Mouse (Mus musculus): ENCODE measurements at regions not wholly inside any gene's neighbourhood (a gene's known extent, or its start where the extent isn't known, plus 50 kb on each side); places are given as distances from the start of the nearest gene placed in this dataset.

DNA sequence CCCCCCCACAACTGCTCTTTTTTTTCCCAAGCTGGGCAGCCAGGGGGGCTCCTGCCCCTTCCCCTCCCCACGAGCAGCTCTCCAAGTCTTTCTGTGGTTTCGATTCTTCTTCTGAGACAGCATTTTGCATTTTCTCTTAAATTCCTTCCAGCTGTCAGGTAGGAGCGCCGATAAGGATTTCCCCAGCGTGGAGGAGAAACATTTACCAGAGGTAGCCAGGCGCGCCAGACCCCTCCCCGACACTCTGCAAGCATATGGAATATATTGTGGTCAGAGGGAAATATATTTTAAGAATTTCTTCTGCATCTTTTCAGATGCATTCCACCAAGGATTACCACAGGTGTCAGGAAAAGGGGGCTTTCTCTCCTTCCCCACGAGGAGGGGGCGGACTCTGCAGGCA, 111.9 kb downstream of the Tbx5 start:
- 71% methylated on average over 10 of the region's 10 CpGs for WGBS
- H3K4me1 ChIP-seq (replicated peaks): no peaks in the 10 kb centered on the region
- no peak for ATAC-seq (ENCODE audit: low FRiP score, low read depth)
- no peaks in the 10 kb centered on the region for H3K9me3 ChIP-seq
- H3K4me2 ChIP-seq: no peak overlapping the region
- no peak overlapping the region for H3K4me3 ChIP-seq
- no peaks in the 10 kb centered on the region for H3K36me3 ChIP-seq
- no peak overlapping the region for H3K9ac ChIP-seq
- no peak overlapping the region for H3K27ac ChIP-seq (replicated peaks)
- no peaks in the 10 kb centered on the region for H3K27me3 ChIP-seq

DNA sequence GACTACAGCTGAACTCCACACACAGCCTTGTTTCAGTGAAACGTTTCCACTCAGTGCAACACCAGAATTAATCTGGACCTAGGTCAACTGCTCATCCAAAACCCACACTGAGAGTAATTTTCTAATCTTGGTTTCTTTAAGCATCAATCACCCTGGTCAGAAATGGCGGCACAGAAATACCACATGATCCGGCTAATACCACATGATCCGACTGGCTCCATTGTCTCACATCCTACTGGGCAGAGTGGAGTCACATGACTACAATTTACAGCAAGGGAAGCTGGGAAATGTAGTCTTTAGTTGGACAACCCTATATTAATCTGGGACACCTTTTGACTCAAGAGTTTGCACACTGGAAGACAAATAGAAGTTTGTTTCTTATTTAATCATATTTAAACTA, 115.9 kb downstream of the Tbx5 start:
- H3K4me3 ChIP-seq: no peak overlapping the region
- no peaks in the 10 kb centered on the region for H3K4me1 ChIP-seq (replicated peaks)
- no peaks in the 10 kb centered on the region for H3K27me3 ChIP-seq
- H3K9me3 ChIP-seq: no peaks in the 10 kb centered on the region
- no peaks in the 10 kb centered on the region for H3K36me3 ChIP-seq
- H3K4me2 ChIP-seq: no peak overlapping the region
- no peak overlapping the region for H3K9ac ChIP-seq
- H3K27ac ChIP-seq (replicated peaks): no peak overlapping the region
- ATAC-seq (ENCODE audit: low FRiP score, low read depth): peak; percentile 81; the same call in 1 of the 2 replicates
- WGBS: 75% methylated on average over 4 of the region's 4 CpGs

DNA sequence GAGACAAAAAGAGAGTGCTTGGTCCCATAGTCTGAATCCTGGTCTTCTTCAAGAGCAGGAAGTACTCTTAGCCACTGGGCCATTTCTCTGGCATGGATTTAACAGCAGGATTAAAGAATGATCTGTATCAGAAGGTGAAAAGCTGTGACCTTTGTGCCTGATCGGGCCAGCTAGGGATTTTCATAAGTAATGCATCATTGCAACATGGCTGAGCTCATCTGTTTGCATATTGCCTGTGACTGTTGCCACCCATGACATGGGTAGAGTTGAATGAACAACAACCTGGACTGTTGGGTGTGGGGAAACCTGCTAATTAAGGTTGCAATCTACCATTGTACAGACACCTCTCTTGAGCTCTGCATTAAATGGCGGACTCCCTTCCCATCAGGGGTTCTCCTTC, 119.6 kb downstream of the Tbx5 start:
- no peak overlapping the region for H3K4me2 ChIP-seq
- no peak overlapping the region for H3K27ac ChIP-seq (replicated peaks)
- no peak overlapping the region for H3K4me3 ChIP-seq
- H3K27me3 ChIP-seq: no peaks in the 10 kb centered on the region
- H3K9ac ChIP-seq: no peak overlapping the region
- no peaks in the 10 kb centered on the region for H3K36me3 ChIP-seq
- ATAC-seq (ENCODE audit: low FRiP score, low read depth): no peak
- H3K9me3 ChIP-seq: no peaks in the 10 kb centered on the region
- 88% methylated on average over 2 of the region's 2 CpGs for WGBS
- no peaks in the 10 kb centered on the region for H3K4me1 ChIP-seq (replicated peaks)

DNA sequence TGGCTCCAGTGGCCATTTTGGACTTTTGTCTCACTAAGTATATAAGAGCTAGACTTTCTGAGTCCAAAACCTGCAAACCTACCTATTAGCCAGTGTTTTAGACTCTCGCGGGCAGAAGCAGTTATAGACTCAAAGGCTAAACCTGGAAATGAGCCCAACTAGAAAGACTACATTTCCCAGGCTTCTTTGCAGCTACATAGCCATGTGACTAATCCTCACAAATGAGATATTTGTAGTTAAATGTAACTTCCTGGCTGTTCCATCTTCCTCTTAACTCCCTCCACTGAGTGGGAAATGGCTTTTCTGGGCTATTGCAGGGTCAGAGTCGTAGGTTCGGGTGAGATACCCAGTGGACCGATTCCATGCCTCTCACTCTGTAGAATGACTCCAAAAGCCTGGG, 120.7 kb downstream of the Tbx5 start:
- ATAC-seq (ENCODE audit: low FRiP score, low read depth): no peak
- 90% methylated on average over 5 of the region's 5 CpGs for whole genome bisulfite sequencing

DNA sequence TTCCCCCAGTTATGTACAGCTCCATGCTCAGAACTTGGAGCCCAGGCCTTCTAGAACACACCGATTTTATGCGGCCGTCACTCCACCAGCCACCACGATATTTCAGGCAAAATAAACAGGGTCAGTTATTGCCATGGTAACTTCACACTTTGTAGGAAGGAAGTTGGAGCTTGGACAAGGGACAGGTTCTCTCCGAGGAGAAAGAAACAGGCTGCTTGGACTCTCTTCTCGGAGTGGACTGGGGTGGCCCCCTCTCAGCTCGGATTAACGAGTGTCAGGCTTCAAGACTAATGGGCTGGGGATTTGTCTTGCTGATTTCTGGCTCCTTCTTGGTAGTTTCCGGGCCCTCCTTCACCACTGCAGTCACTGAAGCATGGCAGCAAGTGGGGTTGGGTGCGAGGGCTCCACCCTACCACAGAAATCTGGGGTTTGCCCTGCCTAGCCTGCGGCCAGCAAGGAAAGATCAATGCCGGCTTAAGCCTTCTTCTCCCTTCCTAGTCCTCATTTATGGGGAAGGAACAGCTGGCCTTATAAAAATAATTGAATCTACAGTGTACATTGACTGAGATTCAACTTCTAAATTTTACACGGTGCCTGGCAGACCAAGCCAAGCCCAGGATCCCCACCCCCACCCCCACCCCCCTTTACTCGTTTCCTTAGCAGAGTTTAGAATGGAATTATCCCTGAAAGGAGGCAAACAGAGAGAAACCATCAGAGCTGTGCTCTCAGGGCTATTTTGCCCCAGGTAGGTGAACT, 121.5 kb downstream of the Tbx5 start:
- Histone ChIP-seq H3K27ac (replicated peaks) (no peak overlapping the region), H3K9me3 (no peaks in the 10 kb centered on the region), H3K27me3 (no peaks in the 10 kb centered on the region), H3K4me3 (no peak overlapping the region), H3K4me2 (no peak overlapping the region), H3K4me1 (replicated peaks) (no peaks in the 10 kb centered on the region), H3K9ac (no peak overlapping the region), H3K36me3 (no peaks in the 10 kb centered on the region)
- ATAC-seq (ENCODE audit: low FRiP score, low read depth): no peak; the same call in 1 of the 2 replicates
- 67% methylated on average over 14 of the region's 14 CpGs for WGBS

More for the DNA sequence above, 120.7 kb downstream of the Tbx5 start:
- Histone ChIP-seq H3K27me3 (no peaks in the 10 kb centered on the region), H3K27ac (replicated peaks) (no peak overlapping the region), H3K9me3 (no peaks in the 10 kb centered on the region), H3K36me3 (no peaks in the 10 kb centered on the region), H3K4me3 (no peak overlapping the region), H3K9ac (no peak overlapping the region), H3K4me2 (no peak overlapping the region), H3K4me1 (replicated peaks) (no peaks in the 10 kb centered on the region)

DNA sequence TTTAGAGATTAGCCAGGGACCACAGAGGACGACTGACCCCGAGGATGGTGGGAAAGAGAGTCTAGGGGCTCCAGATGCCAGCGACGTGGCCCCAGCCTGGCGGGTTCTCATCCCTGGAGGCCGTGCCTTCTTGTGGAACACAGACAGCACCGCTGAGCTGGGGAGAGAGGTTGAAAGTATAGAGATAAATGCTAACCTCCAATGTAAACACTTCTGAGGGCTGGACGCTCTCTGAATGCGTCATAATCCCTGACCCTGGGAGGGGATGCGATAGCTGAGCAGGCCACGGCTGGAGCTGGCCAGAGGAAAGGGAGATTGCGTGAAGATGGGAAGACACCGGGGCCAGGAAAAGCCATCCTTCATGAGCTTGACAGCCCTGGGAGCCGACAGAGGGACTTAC, 126.5 kb downstream of the Tbx5 start:
- H3K4me2 ChIP-seq: no peak overlapping the region
- H3K4me3 ChIP-seq: no peak overlapping the region
- no peaks in the 10 kb centered on the region for H3K27me3 ChIP-seq
- no peaks in the 10 kb centered on the region for H3K4me1 ChIP-seq (replicated peaks)
- H3K36me3 ChIP-seq: no peaks in the 10 kb centered on the region
- H3K9ac ChIP-seq: no peak overlapping the region
- 37% methylated on average over 14 of the region's 14 CpGs for WGBS
- ATAC-seq (ENCODE audit: low FRiP score, low read depth): no peak
- no peak overlapping the region for H3K27ac ChIP-seq (replicated peaks)
- no peaks in the 10 kb centered on the region for H3K9me3 ChIP-seq

DNA sequence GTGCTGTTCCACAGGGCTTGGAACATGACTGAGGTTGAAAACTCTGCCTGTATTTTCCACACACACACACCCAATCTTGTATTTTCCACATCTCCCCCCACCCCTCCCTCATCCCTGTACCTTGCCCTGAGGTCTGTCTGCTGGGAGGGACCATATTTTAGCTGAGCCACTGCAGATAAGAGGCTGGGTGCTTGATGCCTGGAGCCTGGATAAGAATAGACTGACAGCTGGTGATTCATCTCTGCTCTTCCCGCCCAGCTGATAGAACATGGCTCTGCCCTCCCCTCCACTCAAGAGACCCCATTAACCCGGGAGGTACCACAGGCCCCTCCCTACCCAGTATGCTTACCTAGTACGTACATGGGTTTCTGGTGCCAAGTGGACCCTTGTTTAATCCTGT, 132.3 kb downstream of the Tbx5 start:
- Histone ChIP-seq H3K36me3 (no peaks in the 10 kb centered on the region), H3K27ac (replicated peaks) (no peak overlapping the region), H3K4me3 (no peak overlapping the region), H3K4me2 (no peak overlapping the region), H3K4me1 (replicated peaks) (no peaks in the 10 kb centered on the region), H3K27me3 (no peaks in the 10 kb centered on the region), H3K9ac (no peak overlapping the region), H3K9me3 (no peaks in the 10 kb centered on the region)
- no peak for ATAC-seq (ENCODE audit: low FRiP score, low read depth)
- WGBS: 75% methylated on average over 3 of the region's 3 CpGs

DNA sequence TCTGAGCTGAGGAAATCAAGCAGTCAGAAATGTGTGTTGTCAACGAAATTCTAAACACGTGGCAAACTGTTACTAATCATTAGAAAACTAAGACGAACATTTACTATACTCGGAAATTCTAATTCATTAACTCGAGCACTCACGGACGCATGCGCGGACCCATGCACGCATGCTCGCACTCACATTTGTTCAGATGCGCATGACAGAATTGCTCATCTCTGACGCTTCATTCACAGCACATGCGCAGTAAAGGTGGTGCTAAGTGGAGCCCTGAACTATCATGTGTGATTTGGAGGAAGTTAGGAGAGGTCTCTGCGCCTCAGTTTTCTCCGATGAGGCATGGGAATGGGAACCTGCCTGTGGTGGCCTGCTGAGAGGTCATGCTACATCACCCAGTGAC, 138.8 kb downstream of the Tbx5 start:
- Histone ChIP-seq H3K27me3 (no peaks in the 10 kb centered on the region), H3K4me1 (replicated peaks) (no peaks in the 10 kb centered on the region), H3K36me3 (no peaks in the 10 kb centered on the region), H3K9me3 (no peaks in the 10 kb centered on the region), H3K27ac (replicated peaks) (no peak overlapping the region), H3K4me2 (no peak overlapping the region), H3K9ac (no peak overlapping the region), H3K4me3 (no peak overlapping the region)
- WGBS: 79% methylated on average over 16 of the region's 16 CpGs
- ATAC-seq (ENCODE audit: low FRiP score, low read depth): no peak

DNA sequence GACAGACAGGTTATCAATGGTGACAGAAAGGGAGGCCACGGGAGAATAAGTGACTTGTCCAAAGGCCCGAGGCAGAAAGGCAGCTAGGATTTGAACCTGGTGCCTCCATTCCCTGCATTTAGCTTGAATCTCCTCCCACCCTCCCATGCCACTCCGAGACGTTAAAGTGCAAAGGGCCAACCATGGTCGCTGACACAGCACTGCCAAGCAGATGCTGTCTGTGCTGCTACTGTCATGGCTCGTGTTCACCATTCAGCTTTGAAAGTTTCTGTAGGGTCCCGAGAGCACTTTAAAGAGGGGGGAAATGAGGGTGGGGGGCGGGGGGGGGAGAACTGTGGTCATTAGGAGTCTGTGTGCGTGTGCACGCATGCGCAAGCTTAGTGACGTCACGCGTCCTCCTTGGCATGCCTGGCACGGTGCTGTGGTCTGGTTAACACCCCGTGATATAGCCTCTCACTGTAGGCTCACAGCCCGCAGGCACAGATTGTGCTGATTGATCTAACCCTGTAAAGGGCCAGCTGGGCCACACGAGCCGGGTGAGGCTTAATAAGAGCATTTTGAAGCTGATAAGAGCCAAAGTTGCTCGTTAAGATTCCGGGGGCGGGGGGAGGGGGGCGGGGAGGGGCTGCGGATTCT, 140.5 kb downstream of the Tbx5 start:
- no peaks in the 10 kb centered on the region for H3K27me3 ChIP-seq
- ATAC-seq (ENCODE audit: low FRiP score, low read depth): peak; percentile 77; the same call in 1 of the 2 replicates
- no peaks in the 10 kb centered on the region for H3K36me3 ChIP-seq
- H3K4me3 ChIP-seq: peak overlapping the region; percentile 4; the same call in 1 of the 2 replicates
- no peaks in the 10 kb centered on the region for H3K9me3 ChIP-seq
- H3K4me1 ChIP-seq (replicated peaks): no peaks in the 10 kb centered on the region
- 60% methylated on average over 24 of the region's 24 CpGs for WGBS
- no peak overlapping the region for H3K9ac ChIP-seq
- H3K27ac ChIP-seq (replicated peaks): 0 out of 2 replicates have a peak overlapping the region, but pooled peaks have one; percentile 41
- peak overlapping the region; percentile 42 for H3K4me2 ChIP-seq

DNA sequence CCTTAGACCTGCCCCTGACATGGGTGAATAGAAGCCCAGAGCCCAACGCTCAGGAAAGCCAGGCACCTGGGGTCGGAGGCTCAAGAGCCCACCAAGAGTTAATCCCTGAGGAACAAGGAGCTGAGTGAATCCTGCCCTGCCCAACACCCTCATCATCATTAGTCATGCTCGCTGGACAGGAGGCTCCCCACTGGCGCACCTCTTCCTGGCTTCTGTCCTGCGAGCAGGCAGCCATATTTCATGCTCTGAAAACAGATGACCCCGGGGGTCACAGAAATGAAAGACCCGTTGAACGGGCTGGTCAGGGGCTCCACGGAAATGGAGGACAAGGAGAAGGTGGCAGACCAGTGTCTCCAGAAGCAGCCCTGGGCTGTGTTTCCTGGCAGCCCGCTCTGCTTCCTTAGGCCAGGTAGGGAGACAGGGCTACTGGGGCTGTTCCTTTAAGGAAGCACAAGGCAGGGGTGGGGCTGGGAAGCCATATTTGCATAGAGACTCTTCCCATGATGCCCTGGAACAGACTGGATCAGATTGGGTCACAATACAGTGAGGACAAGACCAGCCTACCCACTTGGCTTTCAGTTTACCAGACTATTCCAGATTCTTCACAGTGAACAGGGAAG, 138.1 kb upstream of the Rbm19 start:
- ATAC-seq (ENCODE audit: low FRiP score, low read depth): no peak
- 28% methylated on average over 10 of the region's 10 CpGs for WGBS
- Histone ChIP-seq H3K4me2 (no peak overlapping the region), H3K36me3 (no peaks in the 10 kb centered on the region), H3K4me1 (replicated peaks) (peaks cover 8% of the 10 kb centered on the region; the same call in 1 of the 2 replicates), H3K27ac (replicated peaks) (no peak overlapping the region), H3K4me3 (no peak overlapping the region), H3K9ac (no peak overlapping the region), H3K27me3 (no peaks in the 10 kb centered on the region), H3K9me3 (no peaks in the 10 kb centered on the region)

DNA sequence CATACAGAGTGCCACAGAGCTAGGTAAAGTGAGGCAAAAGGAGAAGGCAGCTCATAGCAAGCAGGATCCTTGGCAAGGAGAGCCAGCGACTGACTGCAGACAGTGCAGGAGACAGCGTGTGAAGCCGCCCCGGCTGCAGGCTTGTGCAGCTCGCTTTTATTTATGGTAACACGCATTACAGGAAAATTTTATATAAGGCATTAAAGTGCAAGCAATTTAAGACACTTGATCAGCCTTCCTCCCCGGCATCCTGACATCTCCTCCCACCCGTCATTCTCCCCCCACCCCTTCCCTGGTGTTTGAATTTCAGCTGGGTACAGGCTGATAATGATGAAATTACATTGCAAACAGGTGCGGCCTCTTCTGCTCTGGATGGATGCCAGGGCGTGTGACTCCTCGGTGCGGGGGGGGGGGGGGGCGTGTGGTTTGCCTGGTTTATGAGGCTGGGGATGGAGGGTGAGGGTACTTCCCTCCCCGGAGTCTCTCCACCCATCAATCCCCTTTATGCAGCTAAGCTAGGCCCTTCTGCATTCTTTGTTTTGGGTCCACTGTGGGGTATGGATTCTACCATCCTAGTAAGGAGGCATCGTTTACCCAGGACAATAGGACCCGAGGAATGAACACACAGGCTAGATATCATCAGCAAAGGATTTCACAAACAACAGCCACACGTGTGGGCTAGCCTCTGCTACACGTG, 135.0 kb upstream of the Rbm19 start:
- 58% methylated on average over 17 of the region's 18 CpGs for WGBS
- H3K27ac ChIP-seq (replicated peaks): peak overlapping the region; percentile 59; the same call in 1 of the 2 replicates
- no peaks in the 10 kb centered on the region for H3K27me3 ChIP-seq
- ATAC-seq (ENCODE audit: low FRiP score, low read depth): no peak
- H3K9ac ChIP-seq: no peak overlapping the region
- no peaks in the 10 kb centered on the region for H3K9me3 ChIP-seq
- H3K4me2 ChIP-seq: no peak overlapping the region
- H3K4me3 ChIP-seq: no peak overlapping the region
- peaks cover 8% of the 10 kb centered on the region; the same call in 1 of the 2 replicates for H3K4me1 ChIP-seq (replicated peaks)
- H3K36me3 ChIP-seq: no peaks in the 10 kb centered on the region

DNA sequence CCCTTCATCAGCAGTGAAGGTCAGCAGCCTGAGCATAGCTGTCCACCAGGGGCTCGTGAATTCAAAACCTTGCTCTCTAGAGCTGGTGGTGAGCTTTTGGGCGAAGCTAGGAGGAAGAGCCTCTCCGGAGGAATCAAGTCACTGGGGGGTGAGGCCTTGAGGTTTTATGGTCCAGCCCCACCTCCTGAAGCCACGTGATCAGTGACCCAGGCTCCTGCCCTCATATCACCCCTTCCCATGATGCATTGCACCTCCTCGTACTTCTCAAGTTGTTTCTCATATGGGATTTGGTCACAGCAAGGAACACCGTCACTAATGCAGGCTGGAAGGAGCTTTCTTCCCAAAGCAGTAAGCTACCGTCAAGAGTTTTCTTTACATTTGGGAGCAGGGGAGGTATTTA, 132.1 kb upstream of the Rbm19 start:
- 79% methylated on average over 7 of the region's 7 CpGs for WGBS
- Histone ChIP-seq H3K4me2 (no peak overlapping the region), H3K9me3 (no peaks in the 10 kb centered on the region), H3K9ac (no peak overlapping the region), H3K4me3 (no peak overlapping the region), H3K36me3 (no peaks in the 10 kb centered on the region), H3K27me3 (no peaks in the 10 kb centered on the region), H3K27ac (replicated peaks) (no peak overlapping the region), H3K4me1 (replicated peaks) (peaks cover 8% of the 10 kb centered on the region; the same call in 1 of the 2 replicates)
- no peak for ATAC-seq (ENCODE audit: low FRiP score, low read depth)
